Mouse (Mus musculus): ENCODE data around the gene Slc25a35.

- no peak for TF ChIP-seq CTCF (conservative IDR thresholded peaks at IDR 0.05; ENCODE audit: insufficient read depth, insufficient read length, low read depth, low read length)
- no peak for TF ChIP-seq POLR2A (IDR thresholded peaks at IDR 0.05; ENCODE audit: low read depth, low read length)
These were observed 22.7 kb upstream of the Slc25a35 start for GRCm38 (mm10) chr11:68945245-68945644.
